10 mouse cellular contexts compared by ENCODE assay signal in genomic region chr5:108758396-108758795, GRCm38 (mm10). TPM values are rescaled to one million over a fixed set of nuclear protein-coding genes. Genes with fewer than 3 reads are reported as not detected.
DNase-seq lines count a peak whose midpoint lies in the region; TF ChIP-seq lines count a peak whose summit lies in the region.
"Had no signal": no experiment of that assay in that cellular context is flagged by ENCODE, and none has a peak within 500 bp of the region (broad histone marks: within the 10 kb centered on the region; RNA-seq: fewer than 3 reads in every experiment).

No protein-coding gene starts in this region.

- TF ChIP-seq POLR2A in cerebellum, adult 2 months (IDR thresholded peaks at IDR 0.05; ENCODE audit: borderline replicate concordance, insufficient read depth, low read length) = no peak

- no peaks in the 10 kb centered on the region for H3K4me1 ChIP-seq in cerebellum, adult 2 months (ENCODE audit: control insufficient read depth, insufficient read depth, low read length)
- H3K4me1 ChIP-seq: heart, embryonic 13.5 days; neural tube, embryonic 12.5 days had no signal

- peak; percentile 6 to 7 for DNase-seq in cerebellum, adult 2 months
- DNase-seq in cerebellum, adult 11 months = no peak
- peak; percentile 2 to 9 for DNase-seq in urinary bladder, adult 18-20 months (ENCODE audit: low spot score in 2 of 2)
- no peak for DNase-seq in urinary bladder, postnatal 4 days (ENCODE audit: low spot score in 2 of 2)
- DNase-seq in frontal cortex, postnatal 14 days (ENCODE audit: low spot score in 2 of 2) = peak; percentile 4 to 45
- DNase-seq in layer of hippocampus, postnatal 25 days (ENCODE audit: extremely low spot score in 1 of 2, low spot score in 1 of 2) = peak; percentile 13 to 46
- peak; percentile 3 for DNase-seq in naive thymus-derived CD4-positive, alpha-beta T cell, adult 2 months (ENCODE audit: low read depth)
- no peak for DNase-seq in gastrocnemius, postnatal 4 days (ENCODE audit: low spot score in 2 of 2)

- H3K4me3 ChIP-seq in cerebellum, adult 2 months (replicated peaks; ENCODE audit: insufficient read depth, low read depth, low read length) = no peak overlapping the region
- H3K4me3 ChIP-seq: heart, embryonic 13.5 days; neural tube, embryonic 12.5 days had no signal

- H3K27ac ChIP-seq in cerebellum, adult 2 months (ENCODE audit: insufficient read depth, low read length) = no peak overlapping the region
- H3K27ac ChIP-seq: heart, embryonic 13.5 days; neural tube, embryonic 12.5 days had no signal

- 65% methylated on average over 3 of the region's 3 CpGs for WGBS in cerebellum, adult 2 months

- TF ChIP-seq CTCF in cerebellum, adult 2 months (IDR thresholded peaks at IDR 0.05; ENCODE audit: borderline replicate concordance, insufficient read depth, low read depth, low read length) = 0 out of 2 replicates have a peak, but pooled peaks have one; percentile 11

- no peaks in the 10 kb centered on the region for H3K27me3 ChIP-seq in cerebellum, adult 2 months (ENCODE audit: control insufficient read depth, insufficient read depth, low read length)
- H3K27me3 ChIP-seq: heart, embryonic 13.5 days; neural tube, embryonic 12.5 days had no signal

RNA-seq across cellular contexts. Expression of gene Rnf212, which starts 16.4 kb away (rescaled TPM):
- polyA plus RNA-seq in cerebellum, adult 2 months (2012; rRNA removed) = not detected in 2 replicates
- not detected for total RNA-seq in layer of hippocampus, postnatal 25 days (2021)
- total RNA-seq in gastrocnemius, postnatal 4 days (2021) = not detected
- polyA plus RNA-seq: neural tube, embryonic 12.5 days had no signal

RNA-seq across cellular contexts. Expression of gene Tmed11, which starts 36.8 kb away (rescaled TPM):
- not detected in 2 replicates for polyA plus RNA-seq in cerebellum, adult 2 months (2012; rRNA removed)
- not detected for total RNA-seq in layer of hippocampus, postnatal 25 days (2021)
- total RNA-seq in gastrocnemius, postnatal 4 days (2021) = not detected
- polyA plus RNA-seq: heart, embryonic 13.5 days; neural tube, embryonic 12.5 days had no signal

RNA-seq across cellular contexts. Expression of gene Vmn2r8, which starts 50.3 kb away (rescaled TPM):
- polyA plus RNA-seq in cerebellum, adult 2 months (2012; rRNA removed) = not detected in 2 replicates
- total RNA-seq in layer of hippocampus, postnatal 25 days (2021) = not detected
- not detected for total RNA-seq in gastrocnemius, postnatal 4 days (2021)
- polyA plus RNA-seq: heart, embryonic 13.5 days; neural tube, embryonic 12.5 days had no signal

Comparison
In these comparisons a context has a peak if more than half of its experiments do, and no peak if none do; other contexts are left out.
1. DNase-seq: peak in cerebellum, adult 2 months (2 of 2), urinary bladder, adult 18-20 months (2 of 2), frontal cortex, postnatal 14 days (2 of 2), layer of hippocampus, postnatal 25 days (2 of 2) and naive thymus-derived CD4-positive, alpha-beta T cell, adult 2 months (single experiment); none in cerebellum, adult 11 months (single experiment), urinary bladder, postnatal 4 days (0 of 2) and gastrocnemius, postnatal 4 days (0 of 2).